Mouse (Mus musculus) embryonic facial prominence, embryonic 11.5 days (tissue): Measurements from ENCODE around the gene Ppp4r2. TPM values are rescaled to one million over a fixed set of nuclear protein-coding genes. Genes with fewer than 3 reads are reported as not detected.
A peak's percentile ranks its signal among the peaks of the same experiment; 100 is the strongest.

Experiments used
- ATAC-seq: fragments of 200-750 bp; cut with Nextera tagmentation; replicated peaks from 2 replicates; pipeline ENCODE4 v1.8.0; 2017; ENCODE audit warnings: low read depth; ENCODE audit not compliant: insufficient number of reproducible peaks, low FRiP score, low TSS enrichment
- DNase-seq: peaks from one replicate; pipeline ENCODE4 v3.0.0-alpha.2; 2015; ENCODE audit warnings: low spot score
- H3K27ac ChIP-seq: fragments of 300-500 bp; sonication (generic); replicated peaks from 2 replicates; pipeline ENCODE4 v1.5.1; 2014; ENCODE audit warnings: mild to moderate bottlenecking, low read depth, low read length, control low read depth
- H3K27me3 ChIP-seq: fragments of 300-500 bp; sonication (generic); 2 replicates; pipeline ENCODE4 v1.6.1; 2014; ENCODE audit warnings: mild to moderate bottlenecking, low read length, moderate library complexity, mixed read lengths; ENCODE audit not compliant: control insufficient read depth, insufficient read depth
- H3K36me3 ChIP-seq: fragments of 300-500 bp; sonication (generic); replicated peaks from 2 replicates; pipeline ENCODE4 v1.6.1; 2014; ENCODE audit warnings: low read depth, mild to moderate bottlenecking, low read length, moderate library complexity, mixed read lengths; ENCODE audit not compliant: control insufficient read depth, insufficient read depth
- H3K4me1 ChIP-seq: fragments of 300-500 bp; sonication (generic); 2 replicates; pipeline ENCODE4 v1.6.1; 2014; ENCODE audit warnings: low read length, mixed read lengths; ENCODE audit not compliant: control insufficient read depth, insufficient read depth
- H3K4me2 ChIP-seq: fragments of 300-500 bp; sonication (generic); 2 replicates; pipeline ENCODE4 v1.6.1; 2014; ENCODE audit warnings: low read depth, mild to moderate bottlenecking, control low read depth, low read length, moderate library complexity
- H3K4me3 ChIP-seq: fragments of 300-500 bp; sonication (generic); 2 replicates; pipeline ENCODE4 v1.5.1; 2014; ENCODE audit warnings: low read depth, low read length, control low read depth
- H3K9ac ChIP-seq: fragments of 300-500 bp; sonication (generic); replicated peaks from 2 replicates; pipeline ENCODE4 v1.6.1; 2014; ENCODE audit warnings: mild to moderate bottlenecking, control low read depth, low read length
- H3K9me3 ChIP-seq: fragments of 300-500 bp; sonication (generic); replicated peaks from 2 replicates; pipeline ENCODE4 v1.6.1; 2016; ENCODE audit warnings: mild to moderate bottlenecking, low read length, inconsistent platforms, mixed read lengths; ENCODE audit not compliant: control insufficient read depth
- WGBS: fragments of 180-500 bp; shearing (Covaris S2); extraction: QIAGEN DNeasy Blood & Tissue Kit; methylation state at CpG from one replicate; pipeline ENCODE4 v1.1.7; 2014; 5-methylcytosine and 5-hydroxymethylcytosine counted together
- polyA plus RNA-seq: library from polyadenylated mRNA; unstranded; fragments of >200 nt; fragmentation: Nextera tagmentation; extraction: Ambion mirVana; gene quantifications from 2 replicates; pipeline ENCODE4 v1.2.1, GENCODE M21; 2014

Ppp4r2 gene
- polyA plus RNA-seq, 1 experiment from 2014 or later: 33.1 TPM

DNA sequence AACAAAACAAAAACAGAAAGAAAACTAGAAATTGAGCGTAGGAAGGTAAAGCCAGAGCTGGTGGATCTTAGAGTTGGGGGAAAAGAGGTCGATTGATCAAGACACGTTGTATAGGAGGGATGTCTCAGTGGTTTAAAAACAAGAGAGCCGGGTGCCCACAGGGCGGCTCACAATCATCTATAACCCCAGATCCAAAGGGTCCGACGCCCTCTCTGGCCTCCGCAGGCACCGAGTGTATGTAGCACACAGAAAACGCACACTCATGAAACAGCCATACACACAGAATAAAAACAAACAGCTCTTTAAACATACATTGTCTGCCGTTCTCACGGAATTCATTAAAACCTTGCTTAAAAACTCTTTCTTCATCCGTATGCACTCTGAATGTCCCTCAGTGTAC, 45.1 kb downstream of the Ppp4r2 start:
- H3K9me3 ChIP-seq: no peaks in the 10 kb centered on the region
- H3K36me3 ChIP-seq: no peaks in the 10 kb centered on the region
- no peak overlapping the region for H3K4me2 ChIP-seq
- no peaks in the 10 kb centered on the region for H3K4me1 ChIP-seq
- no peak for ATAC-seq
- H3K4me3 ChIP-seq: no peak overlapping the region
- no peak overlapping the region for H3K27ac ChIP-seq
- H3K27me3 ChIP-seq: no peaks in the 10 kb centered on the region
- WGBS: 82% methylated on average over 13 of the region's 13 CpGs
- H3K9ac ChIP-seq: no peak overlapping the region
- no peak for DNase-seq

- H3K9ac ChIP-seq: no peak overlapping the region
- ATAC-seq: no peak
- WGBS: 46% methylated on average over 10 of the region's 10 CpGs
- H3K4me3 ChIP-seq: no peak overlapping the region
- no peaks in the 10 kb centered on the region for H3K36me3 ChIP-seq
- H3K27me3 ChIP-seq: no peaks in the 10 kb centered on the region
- no peak overlapping the region for H3K27ac ChIP-seq
- DNase-seq: no peak
- H3K4me1 ChIP-seq: no peaks in the 10 kb centered on the region
- no peaks in the 10 kb centered on the region for H3K9me3 ChIP-seq
- H3K4me2 ChIP-seq: no peak overlapping the region
Measured at GRCm38 (mm10) chr6:100879607-100880006, 46.2 kb downstream of the Ppp4r2 start.

DNA sequence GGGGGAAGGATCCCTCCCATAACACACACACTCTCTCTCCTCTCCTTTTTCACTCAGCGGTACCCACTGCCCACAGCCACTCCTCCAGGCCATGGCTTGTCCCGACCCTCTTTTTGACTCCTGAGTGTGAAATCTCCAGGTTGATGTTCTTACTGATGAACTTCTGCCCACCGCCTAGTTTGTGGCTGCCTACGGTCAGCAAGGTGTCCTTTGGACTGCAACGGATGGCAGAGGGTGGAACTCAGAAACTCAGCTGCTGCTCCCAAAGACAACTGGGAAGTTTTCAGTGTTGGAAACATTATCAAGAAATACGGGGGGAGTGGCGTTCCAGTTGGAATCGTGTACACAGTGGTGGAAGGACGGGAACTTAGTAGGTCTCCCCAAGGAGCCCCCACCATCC, 48.2 kb downstream of the Ppp4r2 start:
- no peak overlapping the region for H3K27ac ChIP-seq
- no peak overlapping the region for H3K4me3 ChIP-seq
- no peaks in the 10 kb centered on the region for H3K9me3 ChIP-seq
- 74% methylated on average over 9 of the region's 9 CpGs for WGBS
- H3K4me1 ChIP-seq: no peaks in the 10 kb centered on the region
- H3K36me3 ChIP-seq: no peaks in the 10 kb centered on the region
- H3K9ac ChIP-seq: no peak overlapping the region
- no peaks in the 10 kb centered on the region for H3K27me3 ChIP-seq
- no peak overlapping the region for H3K4me2 ChIP-seq
- ATAC-seq (no peak), DNase-seq (no peak)

- no peak overlapping the region for H3K4me2 ChIP-seq
- peak; percentile 92 for DNase-seq
Measured at GRCm38 (mm10) chr6:100882381-100883213, 49.2 kb downstream of the Ppp4r2 start.

DNA sequence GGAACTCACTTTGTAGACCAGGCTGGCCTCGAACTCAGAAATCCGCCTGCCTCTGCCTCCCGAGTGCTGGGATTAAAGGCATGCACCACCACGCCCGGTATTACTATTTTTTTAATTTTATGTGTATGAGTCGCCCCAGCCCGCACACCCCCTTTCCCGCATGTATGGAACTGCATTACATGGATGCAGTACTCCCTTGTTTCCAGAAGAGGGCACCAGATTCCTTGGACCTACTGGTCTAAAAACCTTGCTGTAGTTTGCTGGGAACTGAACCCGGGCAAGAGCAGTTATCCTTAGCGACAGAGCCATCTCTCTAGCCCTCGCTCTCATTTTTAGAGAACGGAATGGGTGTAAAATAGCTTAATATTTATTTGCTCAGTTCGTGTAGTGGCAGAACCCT, 49.8 kb downstream of the Ppp4r2 start:
- H3K4me1 ChIP-seq: no peaks in the 10 kb centered on the region
- H3K27ac ChIP-seq: no peak overlapping the region
- no peaks in the 10 kb centered on the region for H3K36me3 ChIP-seq
- DNase-seq (peak; percentile 57), ATAC-seq (no peak)
- H3K27me3 ChIP-seq: no peaks in the 10 kb centered on the region
- 44% methylated on average over 12 of the region's 13 CpGs for WGBS
- H3K4me2 ChIP-seq: no peak overlapping the region
- H3K9ac ChIP-seq: no peak overlapping the region
- no peak overlapping the region for H3K4me3 ChIP-seq
- H3K9me3 ChIP-seq: no peaks in the 10 kb centered on the region

More at GRCm38 (mm10) chr6:100882381-100883213, 49.2 kb downstream of the Ppp4r2 start:
- no peaks in the 10 kb centered on the region for H3K27me3 ChIP-seq
- no peak overlapping the region for H3K9ac ChIP-seq
- no peak overlapping the region for H3K27ac ChIP-seq
- no peak overlapping the region for H3K4me3 ChIP-seq
- 19% methylated on average over 15 of the region's 15 CpGs for WGBS
- no peak; the same call in 1 of the 2 replicates for ATAC-seq
- no peaks in the 10 kb centered on the region for H3K4me1 ChIP-seq
- no peaks in the 10 kb centered on the region for H3K9me3 ChIP-seq
- no peaks in the 10 kb centered on the region for H3K36me3 ChIP-seq

DNA sequence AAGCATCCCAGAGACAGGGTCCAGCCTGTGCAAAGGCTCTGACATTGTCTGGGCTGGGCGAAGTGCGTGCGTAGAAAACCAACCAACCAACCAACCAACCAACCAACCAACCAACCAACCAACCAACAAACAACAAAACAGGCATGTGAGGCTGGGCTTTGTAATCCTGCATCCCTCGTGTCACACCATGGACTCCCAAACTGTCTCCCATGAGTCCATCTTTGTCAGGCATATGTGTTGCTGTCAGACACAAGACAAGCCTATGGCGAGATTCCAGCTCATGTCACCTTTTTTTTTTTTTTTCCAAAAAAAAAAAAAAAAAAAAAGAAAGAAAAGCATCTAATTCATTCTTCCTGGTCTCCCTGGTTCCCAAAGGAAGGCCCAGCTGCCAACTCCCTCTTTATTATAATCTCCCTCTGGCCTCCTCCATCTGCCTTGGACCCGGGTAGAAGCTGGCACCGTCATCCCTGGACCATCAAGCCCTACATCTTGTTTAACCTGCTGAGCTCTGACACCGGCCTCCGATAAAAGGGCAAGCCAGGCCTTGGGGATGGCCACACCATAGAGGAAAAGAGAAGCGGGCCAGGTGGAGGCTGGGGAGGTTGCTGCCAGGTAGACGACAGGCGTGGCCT, 51.3 kb downstream of the Ppp4r2 start:
- DNase-seq (no peak), ATAC-seq (no peak)

GRCm38 (mm10) chr6:100885376-100885775, 52.0 kb downstream of the Ppp4r2 start:
- Histone ChIP-seq H3K9ac (no peak overlapping the region), H3K27ac (no peak overlapping the region), H3K36me3 (no peaks in the 10 kb centered on the region), H3K4me2 (no peak overlapping the region), H3K9me3 (no peaks in the 10 kb centered on the region), H3K4me3 (no peak overlapping the region), H3K4me1 (no peaks in the 10 kb centered on the region), H3K27me3 (no peaks in the 10 kb centered on the region)
- WGBS: 58% methylated on average over 7 of the region's 7 CpGs
- DNase-seq (no peak), ATAC-seq (no peak)

More for the DNA sequence above, 51.3 kb downstream of the Ppp4r2 start:
- H3K9ac ChIP-seq: no peak overlapping the region
- H3K9me3 ChIP-seq: no peaks in the 10 kb centered on the region
- 95% methylated on average over 12 of the region's 12 CpGs for WGBS
- H3K36me3 ChIP-seq: no peaks in the 10 kb centered on the region
- H3K4me1 ChIP-seq: no peaks in the 10 kb centered on the region
- no peak overlapping the region for H3K27ac ChIP-seq
- H3K4me3 ChIP-seq: no peak overlapping the region
- no peak overlapping the region for H3K4me2 ChIP-seq
- no peaks in the 10 kb centered on the region for H3K27me3 ChIP-seq

DNA sequence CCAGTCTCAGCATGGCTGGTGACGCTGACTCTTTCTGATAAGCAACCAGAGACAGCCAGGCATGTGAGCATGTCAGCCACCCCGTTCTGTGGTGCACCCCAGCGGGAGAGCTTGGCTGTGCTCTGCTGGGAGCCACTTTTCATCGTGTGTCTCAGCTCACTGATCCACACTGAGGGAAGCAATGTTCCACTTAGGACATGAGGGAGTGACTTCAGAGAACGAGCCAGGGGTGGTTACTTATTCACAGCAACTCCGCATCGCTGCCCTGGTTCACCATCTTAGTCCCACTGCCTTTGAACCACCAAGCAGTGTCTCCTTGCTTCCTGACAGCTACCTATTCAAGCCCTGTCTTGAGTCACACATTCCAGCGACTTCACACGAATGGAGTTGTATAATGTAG, 53.6 kb downstream of the Ppp4r2 start:
- ATAC-seq (no peak), DNase-seq (no peak)
- Histone ChIP-seq H3K4me2 (no peak overlapping the region), H3K27me3 (no peaks in the 10 kb centered on the region), H3K9me3 (no peaks in the 10 kb centered on the region), H3K9ac (no peak overlapping the region), H3K27ac (no peak overlapping the region), H3K4me3 (no peak overlapping the region), H3K4me1 (no peaks in the 10 kb centered on the region), H3K36me3 (no peaks in the 10 kb centered on the region)
- 88% methylated on average over 9 of the region's 9 CpGs for WGBS
